Mouse (Mus musculus) lung, postnatal 14 days (tissue): ENCODE results near the gene Cand2.
A peak's percentile ranks its signal among the peaks of the same experiment; 100 is the strongest.

Experiments
- DNase-seq: peaks from one replicate; pipeline ENCODE4 v3.0.0; 2021

Cand2 gene

GRCm38 (mm10) chr6:115774501-115774921 lies at the start of gene Cand2:
Gene Cand2, plus strand, starts transcription at chr6:115774538.
- peak; percentile 40 for DNase-seq

- peak; percentile 67 for DNase-seq
These were observed 47.2 kb upstream of the Cand2 start for GRCm38 (mm10) chr6:115727108-115727507.

GRCm38 (mm10) chr6:115727570-115727969 lies 46.8 kb upstream of the Cand2 start:
- no peak for DNase-seq

GRCm38 (mm10) chr6:115730560-115731342 lies 43.6 kb upstream of the Cand2 start:
- no peak for DNase-seq

- DNase-seq: no peak
These were observed 41.9 kb upstream of the Cand2 start for GRCm38 (mm10) chr6:115732341-115732928.

GRCm38 (mm10) chr6:115734909-115735308 lies 39.4 kb upstream of the Cand2 start:
- DNase-seq: peak; percentile 39

- no peak for DNase-seq
These were observed 35.3 kb upstream of the Cand2 start for GRCm38 (mm10) chr6:115739056-115739455.

- no peak for DNase-seq
These were observed 30.8 kb upstream of the Cand2 start for GRCm38 (mm10) chr6:115743569-115743968.

- DNase-seq: no peak
These were observed 28.0 kb upstream of the Cand2 start for GRCm38 (mm10) chr6:115746326-115746725.

GRCm38 (mm10) chr6:115755536-115755935 lies 18.8 kb upstream of the Cand2 start:
- no peak for DNase-seq

- no peak for DNase-seq
These were observed 15.3 kb upstream of the Cand2 start for GRCm38 (mm10) chr6:115758981-115759435.

- no peak for DNase-seq
These were observed 14.9 kb upstream of the Cand2 start for GRCm38 (mm10) chr6:115759461-115759860.

- no peak for DNase-seq
These were observed 14.2 kb upstream of the Cand2 start for GRCm38 (mm10) chr6:115760137-115760536.

GRCm38 (mm10) chr6:115760982-115761381 lies 13.4 kb upstream of the Cand2 start:
- DNase-seq: no peak

- DNase-seq: no peak
These were observed 12.2 kb upstream of the Cand2 start, which contains the start of gene Tmem40 for GRCm38 (mm10) chr6:115761995-115762756. Gene Tmem40, minus strand, starts transcription at chr6:115762410.

- peak; percentile 78 for DNase-seq
These were observed 10.2 kb upstream of the Cand2 start for GRCm38 (mm10) chr6:115764179-115764578.

- DNase-seq: no peak
These were observed 7.0 kb upstream of the Cand2 start for GRCm38 (mm10) chr6:115767357-115767756.

- DNase-seq: no peak
These were observed 6.1 kb upstream of the Cand2 start for GRCm38 (mm10) chr6:115768207-115768606.

GRCm38 (mm10) chr6:115770059-115770670 lies 4.2 kb upstream of the Cand2 start:
- DNase-seq: no peak

- DNase-seq: no peak
These were observed 3.5 kb upstream of the Cand2 start for GRCm38 (mm10) chr6:115770852-115771251.

GRCm38 (mm10) chr6:115772201-115772600 lies 2.1 kb upstream of the Cand2 start:
- no peak for DNase-seq

GRCm38 (mm10) chr6:115772604-115773003 lies 1.7 kb upstream of the Cand2 start:
- DNase-seq: no peak

- DNase-seq: no peak
These were observed 348 bp upstream of the Cand2 start for GRCm38 (mm10) chr6:115773966-115774413.
